Comparison of ENCODE assay signal across 21 mouse cellular contexts in genomic region chr1:191881663-191882062, GRCm38 (mm10). TPM values are rescaled to one million over a fixed set of nuclear protein-coding genes. Genes with fewer than 3 reads are reported as not detected.
DNase-seq lines count a peak whose midpoint lies in the region; ATAC-seq lines count a peak whose summit lies in the region.
"Had no signal": no experiment of that assay in that cellular context is flagged by ENCODE, and none has a peak within 500 bp of the region (broad histone marks: within the 10 kb centered on the region; RNA-seq: fewer than 3 reads in every experiment).

No protein-coding gene starts in this region.

- WGBS in heart, embryonic 11.5 days (ENCODE audit: insufficient replicate concordance): 20% methylated on average over 2 of the region's 2 CpGs
- WGBS in liver, embryonic 11.5 days: 34% methylated on average over 2 of the region's 2 CpGs
- 19% methylated on average over 2 of the region's 2 CpGs for WGBS in liver, embryonic 16.5 days (ENCODE audit: insufficient replicate concordance)

- no peak for ATAC-seq in heart, embryonic 11.5 days (replicated peaks; ENCODE audit: insufficient number of reproducible peaks, low FRiP score, low TSS enrichment)
- peak; percentile 59; the same call in 1 of the 2 replicates for ATAC-seq in liver, embryonic 11.5 days (replicated peaks; ENCODE audit: low FRiP score)
- peak; percentile 59 for ATAC-seq in liver, embryonic 16.5 days (ENCODE audit: low read depth)
- ATAC-seq: CD4-positive, CD25-positive, alpha-beta regulatory T cell, adult 4 months; forebrain, embryonic 16.5 days; intestine, embryonic 16.5 days; midbrain, embryonic 15.5 days had no signal

- peak overlapping the region; percentile 11; the same call in 1 of the 2 replicates for H3K4me2 ChIP-seq in heart, embryonic 11.5 days
- peak overlapping the region; percentile 19 for H3K4me2 ChIP-seq in liver, embryonic 11.5 days
- peak overlapping the region; percentile 35; the same call in 1 of the 2 replicates for H3K4me2 ChIP-seq in liver, embryonic 16.5 days (ENCODE audit: low read depth, low read length)
- H3K4me2 ChIP-seq: embryonic facial prominence, embryonic 15.5 days; midbrain, embryonic 15.5 days; stomach, embryonic 15.5 days had no signal

- no peaks in the 10 kb centered on the region for H3K27me3 ChIP-seq in heart, embryonic 11.5 days (ENCODE audit: control insufficient read depth, insufficient read depth, low read length)
- no peaks in the 10 kb centered on the region for H3K27me3 ChIP-seq in liver, embryonic 11.5 days (replicated peaks; ENCODE audit: control insufficient read depth, insufficient read depth, low read length)
- no peaks in the 10 kb centered on the region for H3K27me3 ChIP-seq in liver, embryonic 16.5 days (ENCODE audit: control insufficient read depth, insufficient read depth, low read depth, low read length)
- H3K27me3 ChIP-seq: embryonic facial prominence, embryonic 15.5 days; midbrain, embryonic 15.5 days; stomach, embryonic 15.5 days had no signal

- intact Hi-C loops in heart, postnatal 10 days (cut with DNase I): no loop called here
- intact Hi-C loops in left cerebral cortex, postnatal 14 days (cut with DNase I): no loop called here

- H3K27ac ChIP-seq in heart, embryonic 11.5 days (ENCODE audit: low read depth, low read length): peak overlapping the region; percentile 69
- no peak overlapping the region for H3K27ac ChIP-seq in liver, embryonic 11.5 days (ENCODE audit: low read depth, low read length)
- H3K27ac ChIP-seq in liver, embryonic 16.5 days (ENCODE audit: low read length): no peak overlapping the region
- H3K27ac ChIP-seq: embryonic facial prominence, embryonic 15.5 days; gastrocnemius, adult 2 months; midbrain, embryonic 15.5 days; stomach, embryonic 15.5 days had no signal

- H3K36me3 ChIP-seq in heart, embryonic 11.5 days (ENCODE audit: control insufficient read depth, insufficient read depth, low read length): no peaks in the 10 kb centered on the region
- no peaks in the 10 kb centered on the region for H3K36me3 ChIP-seq in liver, embryonic 11.5 days (ENCODE audit: control insufficient read depth, insufficient read depth, low read length)
- no peaks in the 10 kb centered on the region for H3K36me3 ChIP-seq in liver, embryonic 16.5 days (ENCODE audit: control insufficient read depth, insufficient read depth)
- H3K36me3 ChIP-seq: embryonic facial prominence, embryonic 15.5 days; midbrain, embryonic 15.5 days; stomach, embryonic 15.5 days had no signal

- H3K9ac ChIP-seq in heart, embryonic 11.5 days (ENCODE audit: low read depth, low read length): no peak overlapping the region
- H3K9ac ChIP-seq in liver, embryonic 11.5 days (ENCODE audit: low read depth, low read length): peak overlapping the region; percentile 8; the same call in 1 of the 2 replicates
- H3K9ac ChIP-seq in liver, embryonic 16.5 days (ENCODE audit: low read depth, low read length): 0 out of 2 replicates have a peak overlapping the region, but pooled peaks have one; percentile 15
- H3K9ac ChIP-seq: embryonic facial prominence, embryonic 15.5 days; midbrain, embryonic 15.5 days; stomach, embryonic 15.5 days had no signal

- no peak for DNase-seq in heart, postnatal 10 days
- peak; percentile 29 for DNase-seq in c-Kit-positive CD71-positive TER-119-positive erythroid progenitor cells, embryonic 14.5 days (ENCODE audit: low spot score)
- DNase-seq in liver, embryonic 11.5 days (ENCODE audit: low spot score): no peak
- no peak for DNase-seq in lung, postnatal 10 days
- DNase-seq in left cerebral cortex, postnatal 14 days (ENCODE audit: low spot score in 2 of 2): no peak
- DNase-seq: adrenal gland, postnatal 25 days; cerebellum, adult 2 months; gastrocnemius, adult 2 months; kidney, postnatal 10 days; layer of hippocampus, postnatal 36 days; lung, postnatal 4 days; right cerebral cortex, postnatal 25 days; thymus, postnatal 14 days had no signal

- H3K4me3 ChIP-seq in heart, embryonic 11.5 days (ENCODE audit: low read depth, low read length): no peak overlapping the region
- no peak overlapping the region for H3K4me3 ChIP-seq in liver, embryonic 11.5 days (ENCODE audit: low read depth, low read length)
- H3K4me3 ChIP-seq in liver, embryonic 16.5 days (ENCODE audit: low read depth, low read length): no peak overlapping the region
- H3K4me3 ChIP-seq: embryonic facial prominence, embryonic 15.5 days; gastrocnemius, adult 2 months; midbrain, embryonic 15.5 days; stomach, embryonic 15.5 days had no signal

- H3K4me1 ChIP-seq in heart, embryonic 11.5 days (ENCODE audit: control insufficient read depth, insufficient read depth, low read length): peaks cover 37% of the 10 kb centered on the region
- peaks cover 51% of the 10 kb centered on the region for H3K4me1 ChIP-seq in liver, embryonic 11.5 days (replicated peaks; ENCODE audit: control insufficient read depth, insufficient read depth, low read length)
- H3K4me1 ChIP-seq in liver, embryonic 16.5 days (ENCODE audit: control insufficient read depth, low read depth, low read length): peaks cover 48% of the 10 kb centered on the region
- H3K4me1 ChIP-seq: midbrain, embryonic 15.5 days had no signal

- H3K9me3 ChIP-seq in heart, embryonic 11.5 days (replicated peaks; ENCODE audit: control insufficient read depth, low read length): no peaks in the 10 kb centered on the region
- no peaks in the 10 kb centered on the region for H3K9me3 ChIP-seq in liver, embryonic 11.5 days (ENCODE audit: control insufficient read depth, low read length)
- H3K9me3 ChIP-seq in liver, embryonic 16.5 days (replicated peaks; ENCODE audit: control insufficient read depth, low read length): no peaks in the 10 kb centered on the region
- H3K9me3 ChIP-seq: embryonic facial prominence, embryonic 15.5 days; midbrain, embryonic 15.5 days; stomach, embryonic 15.5 days had no signal

RNA-seq across cellular contexts. Expression of gene Slc30a1, which starts 24.9 kb away (rescaled TPM):
- polyA plus RNA-seq in heart, embryonic 11.5 days (2014; fragmentation: Nextera tagmentation; extraction: Ambion mirVana): 2.1 and 2.4 TPM in 2 replicates
- total RNA-seq in heart, postnatal 10 days (2021): 10 to 100 TPM; 26.3 to 31.3 TPM
- 2.6 and 3.1 TPM in 2 replicates for polyA plus RNA-seq in liver, embryonic 11.5 days (2014; fragmentation: Nextera tagmentation; extraction: Ambion mirVana)
- polyA plus RNA-seq in liver, embryonic 16.5 days (2015; fragmentation: Nextera tagmentation; extraction: Ambion mirVana): 0.86 and 1.1 TPM in 2 replicates
- 10 to 100 TPM; 33.4 to 36.2 TPM for total RNA-seq in left cerebral cortex, postnatal 14 days (2021)
